Mouse (Mus musculus) megakaryocyte-erythroid progenitor cell, adult 5-6 weeks (primary cell): Measurements from ENCODE around the gene Abca15. TPM values are rescaled to one million over a fixed set of nuclear protein-coding genes. Genes with fewer than 3 reads are reported as not detected.
"Not testable (repeated sequence)": the region's sequence is repeated elsewhere in the genome, so short reads cannot be mapped to it uniquely, and the experiment has no call there.

Source experiments
- ATAC-seq: replicated peaks from 2 replicates; pipeline ENCODE4 v1.8.0; 2016; ENCODE audit warnings: mild to moderate bottlenecking, inconsistent platforms; ENCODE audit not compliant: severe bottlenecking, poor library complexity, low FRiP score, low TSS enrichment
- total RNA-seq, 2 experiments: library from RNA; stranded (forward) in 1 of 2; stranded (reverse) in 1 of 2; fragments of 200-1000, 215-1000 nt in 1 of 2; fragments of >200 nt in 1 of 2; fragmentation: Nextera tagmentation in 1 of 2; gene quantifications; 2 replicates each; pipeline ENCODE4 v1.2.3; 2014 to 2017

Gene Abca15
- total RNA-seq (2014; fragmentation: Nextera tagmentation) (not detected in 2 replicates), total RNA-seq (2017) (not detected in 2 replicates)

DNA sequence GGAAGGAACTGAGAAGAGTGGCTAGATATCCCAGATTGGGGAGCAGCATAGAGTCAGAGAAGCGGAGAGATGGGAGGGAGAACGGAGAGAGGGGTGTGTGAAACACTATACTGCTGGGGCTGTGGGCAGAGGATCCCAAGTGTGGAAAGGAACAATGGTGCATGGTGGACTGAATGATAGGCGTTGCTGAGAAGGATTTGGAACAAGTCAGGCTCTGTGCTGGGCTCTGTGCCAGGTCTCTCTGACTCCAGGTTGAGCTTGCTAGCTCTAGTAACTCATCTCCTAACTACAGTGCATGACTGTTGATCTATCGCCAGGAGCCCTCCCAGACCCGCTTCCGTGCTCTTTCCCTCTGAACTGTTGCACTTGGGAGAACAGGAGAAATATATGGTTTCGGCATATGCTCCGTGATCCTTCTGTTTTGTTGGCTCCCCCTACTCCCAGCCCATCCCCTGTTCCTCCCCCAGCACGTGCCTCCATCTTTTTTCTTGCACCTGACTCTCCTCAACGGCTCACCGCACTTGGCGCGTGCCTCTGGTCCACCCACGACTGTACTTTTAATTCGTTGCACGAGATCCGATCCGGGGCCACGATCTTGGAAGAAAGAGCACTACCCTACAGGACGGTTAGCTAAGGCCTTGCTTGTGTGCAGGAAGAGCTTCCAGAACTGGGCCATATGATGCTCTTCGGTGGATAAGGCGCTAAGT lies at the start of gene Abca15:
Abca15 (plus strand) TSS at position 584 of the 707 bp plus-strand sequence.
- no peak for ATAC-seq

DNA sequence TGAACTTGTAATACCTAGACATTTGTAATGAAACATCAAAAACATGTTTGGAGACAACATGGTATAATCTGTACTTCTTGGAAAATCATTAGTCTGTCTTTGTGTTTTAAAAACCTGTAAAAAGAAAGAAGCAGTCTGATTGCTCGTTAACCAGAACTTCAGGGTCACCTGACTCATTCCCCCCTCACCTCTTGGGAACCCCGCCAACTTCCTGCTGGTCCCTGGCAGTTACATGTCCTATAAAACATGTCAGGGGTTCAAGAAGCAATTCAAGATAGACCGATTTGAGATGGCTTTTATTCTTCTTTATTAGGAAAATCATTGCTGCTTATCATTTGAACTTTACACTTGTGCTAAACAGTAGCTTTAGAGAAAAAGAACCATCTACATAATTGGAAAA lies 43.2 kb upstream of the Abca15 start:
- ATAC-seq, result no peak

DNA sequence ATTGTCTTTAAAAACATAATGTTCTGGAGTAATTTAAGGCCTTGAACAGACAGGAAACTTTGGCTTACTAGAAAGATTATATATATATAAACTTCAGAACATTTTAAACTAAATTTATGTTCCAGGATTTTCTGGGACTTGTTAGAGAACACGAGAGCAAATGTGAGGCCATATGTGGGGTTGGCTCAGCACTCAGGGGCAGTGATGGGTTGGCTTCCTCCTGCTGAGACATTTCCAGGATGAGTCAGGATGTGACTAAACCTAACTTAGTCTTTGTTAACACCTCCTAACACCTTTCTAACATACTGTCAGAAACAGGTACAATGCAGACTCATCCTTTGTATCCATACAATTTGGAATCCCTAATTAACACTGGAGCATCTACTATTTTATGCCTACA lies 12.4 kb upstream of the Abca15 start:
- no peak for ATAC-seq

DNA sequence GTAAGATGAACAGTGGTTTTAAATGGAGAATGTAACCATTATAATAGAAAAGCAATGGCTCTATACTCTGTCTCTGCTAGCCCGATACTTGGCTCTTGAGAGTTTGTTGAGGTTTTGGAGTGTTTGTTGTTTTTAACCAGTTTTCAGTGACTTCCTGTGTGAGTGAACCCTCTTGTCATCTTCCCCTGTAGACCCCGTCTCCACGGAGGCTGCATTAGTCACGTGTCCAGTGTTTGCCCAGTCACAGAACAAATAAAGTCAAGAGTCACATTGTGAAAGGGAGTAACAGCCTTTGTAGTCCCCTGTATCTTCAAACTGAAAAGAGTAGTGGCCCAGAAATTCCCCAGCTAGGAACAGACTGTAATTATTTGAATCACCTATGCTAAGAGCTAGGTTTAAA lies 5.5 kb upstream of the Abca15 start:
- ATAC-seq, result no peak

DNA sequence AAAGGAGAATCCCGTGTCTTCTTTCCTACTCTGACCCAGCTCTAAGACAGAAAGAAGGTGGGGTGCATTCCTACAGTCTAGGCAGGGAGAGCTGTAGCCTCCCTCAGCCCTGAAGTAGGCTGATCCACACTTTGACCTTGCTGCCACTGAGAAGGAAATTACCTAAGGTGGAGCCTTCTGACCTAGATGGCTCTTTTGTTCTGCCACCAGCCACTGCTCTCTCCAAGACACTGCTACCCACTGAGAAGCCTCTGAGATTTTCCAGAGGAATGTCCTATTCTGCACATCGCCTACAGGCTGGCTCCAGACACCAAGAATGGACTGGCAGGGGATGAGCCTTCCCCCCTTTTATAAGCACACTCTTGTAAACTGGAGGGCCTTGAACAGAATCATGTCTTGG lies 2.6 kb upstream of the Abca15 start:
- not testable (repeated sequence) for ATAC-seq

DNA sequence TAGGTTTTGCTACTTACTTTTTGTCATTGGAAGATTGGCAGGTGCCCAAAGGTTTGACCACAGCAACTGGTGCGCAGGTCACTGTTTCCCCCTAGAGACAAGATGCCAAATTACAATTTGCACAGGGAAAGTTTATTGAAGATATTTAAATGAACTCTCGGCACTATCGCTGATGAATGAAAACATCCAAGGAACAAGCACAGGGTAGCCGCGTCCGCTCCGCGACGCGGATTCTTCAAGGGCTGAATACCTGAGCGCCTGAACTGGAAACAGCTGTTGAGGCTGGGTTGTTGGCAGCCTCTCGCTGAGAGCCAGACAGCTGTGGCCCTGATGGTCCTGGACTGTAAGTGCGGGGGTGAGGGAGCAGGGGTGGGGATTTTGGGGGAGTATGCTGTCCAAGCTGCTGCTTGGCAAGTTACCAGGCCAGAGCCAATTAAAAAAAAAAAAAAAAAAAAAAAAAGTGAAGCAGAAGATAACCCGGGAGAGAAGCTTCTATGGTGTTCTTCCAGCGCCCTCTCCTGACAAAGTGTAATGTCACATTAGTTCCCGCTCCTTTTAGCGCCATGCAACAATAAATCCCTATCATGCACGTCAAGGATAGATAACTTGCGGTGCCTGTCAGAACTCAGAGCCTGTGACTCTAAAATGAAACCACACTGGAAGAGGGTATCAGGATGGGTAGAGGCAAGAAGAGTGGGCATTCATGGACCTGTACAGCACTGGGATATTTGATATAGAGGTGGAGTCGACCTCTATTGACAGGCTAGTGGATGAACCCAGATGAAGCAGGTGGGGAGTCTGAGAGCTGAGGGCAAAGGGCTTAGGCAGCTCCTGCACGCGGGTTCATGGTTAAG lies 1.0 kb upstream of the Abca15 start:
- ATAC-seq, result no peak

DNA sequence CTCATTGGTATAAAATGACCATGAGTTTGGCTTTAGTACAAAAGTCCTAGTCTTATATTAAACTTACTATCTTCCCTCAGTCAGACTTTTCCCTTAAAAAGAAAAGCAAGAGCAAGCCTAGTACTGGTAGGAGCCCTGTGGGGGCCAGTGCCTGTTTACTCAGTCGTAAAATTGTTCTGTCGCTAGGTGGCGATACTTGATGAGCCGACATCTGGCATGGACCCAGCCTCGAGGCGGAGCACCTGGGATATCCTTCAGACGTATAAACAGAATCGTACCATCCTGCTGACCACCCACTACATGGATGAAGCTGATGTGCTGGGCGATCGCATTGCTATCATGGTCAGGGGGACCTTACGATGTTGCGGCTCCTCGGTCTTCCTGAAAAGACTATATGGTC lies 32.7 kb downstream of the Abca15 start:
- no peak for ATAC-seq

DNA sequence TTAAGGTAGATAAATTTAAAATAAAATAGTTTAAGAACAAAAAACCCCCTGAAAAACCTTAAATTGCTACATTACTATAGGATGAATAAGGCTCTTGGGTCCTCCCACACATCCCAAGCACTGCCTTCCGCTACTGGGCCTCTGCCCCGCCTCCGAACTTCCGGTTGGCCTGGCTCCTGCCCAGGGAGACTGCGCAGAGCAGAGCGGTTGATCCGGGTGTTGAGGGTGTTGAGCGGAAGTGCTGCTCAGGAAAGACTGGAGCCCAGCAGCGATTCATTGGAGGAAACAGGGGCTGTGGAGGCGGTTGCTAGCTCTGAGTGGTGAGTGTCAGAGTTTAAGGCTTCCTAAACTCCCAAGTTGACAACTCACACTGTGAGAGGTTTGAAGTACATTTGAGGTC lies 81.0 kb downstream of the Abca15 start, which contains the start of gene Abca16:
Abca16 (plus strand) TSS at position 201 of the 400 bp plus-strand sequence.
- ATAC-seq, result no peak

DNA sequence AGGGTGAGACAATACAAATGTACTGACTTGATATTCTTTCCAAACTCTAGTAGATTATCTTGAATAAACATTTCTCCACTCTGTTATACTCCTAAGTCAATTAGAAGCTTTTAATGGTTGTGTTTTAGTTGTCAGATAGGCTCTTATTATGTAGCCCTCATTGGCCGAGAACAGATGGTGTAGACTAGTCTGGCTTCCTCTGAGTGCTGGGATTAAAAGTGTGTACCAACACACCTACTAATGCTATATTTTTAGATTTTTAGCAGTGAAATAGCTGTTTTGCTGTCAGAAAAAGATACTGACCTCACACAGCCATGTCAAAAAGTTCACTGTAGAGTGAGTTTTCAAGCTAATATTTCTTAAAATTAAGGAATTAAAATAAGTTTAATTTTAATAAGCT lies 83.9 kb downstream of the Abca15 start:
- no peak for ATAC-seq

DNA sequence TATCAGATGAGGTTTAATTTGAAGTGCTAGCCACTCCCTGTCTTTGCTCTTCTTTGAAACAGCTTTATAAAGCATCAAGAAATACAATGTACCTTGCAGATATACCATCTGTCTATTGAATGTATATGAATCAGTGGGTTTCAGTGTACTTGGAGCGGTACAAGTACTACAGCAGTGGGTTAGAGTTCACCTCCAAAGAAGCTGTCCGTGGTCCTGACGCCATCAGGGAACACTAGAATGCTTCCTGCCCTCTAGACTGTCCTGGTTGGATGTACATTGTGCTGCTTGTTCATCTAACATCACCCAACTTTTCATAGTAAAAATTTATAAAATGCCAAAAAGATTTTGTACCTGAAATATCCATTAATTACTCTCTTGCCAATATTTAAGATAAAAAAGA lies 98.2 kb downstream of the Abca15 start:
- ATAC-seq, result no peak

DNA sequence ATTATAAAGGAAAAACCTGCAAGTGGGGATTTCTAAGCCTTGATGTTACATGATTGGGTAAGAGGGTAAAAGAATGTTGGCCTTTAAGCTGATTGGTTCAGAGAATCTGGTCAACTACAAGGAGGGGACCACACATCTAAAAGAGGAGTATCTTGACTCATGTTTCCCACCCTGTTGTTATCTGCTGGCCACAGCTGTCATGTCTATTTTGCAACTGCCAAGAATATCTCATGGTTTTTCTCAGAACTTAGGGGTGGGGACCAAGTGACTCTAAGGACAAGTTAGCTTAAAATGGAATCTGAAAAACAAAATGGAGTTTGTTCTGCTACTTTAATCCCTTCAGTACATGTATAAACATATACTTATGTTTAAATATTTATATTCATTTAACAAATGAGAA lies 103.0 kb downstream of the Abca15 start:
- ATAC-seq, result peak; percentile 37; the same call in 1 of the 2 replicates

Other genes with a start within 250 kb of the Abca15 start
- not detected in 2 replicates for gene Dnah3, start 233.4 kb upstream of the Abca15 start, total RNA-seq (2014; fragmentation: Nextera tagmentation)
- gene Dnah3, start 233.4 kb upstream of the Abca15 start, total RNA-seq (2017), result not detected in 2 replicates
- gene Tmem159, start 226.3 kb upstream of the Abca15 start, total RNA-seq (2014; fragmentation: Nextera tagmentation), result 2.2 and 4.5 TPM in 2 replicates
- 0.88 and 2.6 TPM in 2 replicates for gene Tmem159, start 226.3 kb upstream of the Abca15 start, total RNA-seq (2017)
- gene Zp2, start 183.4 kb upstream of the Abca15 start, total RNA-seq (2014; fragmentation: Nextera tagmentation), result not detected in 2 replicates
- gene Zp2, start 183.4 kb upstream of the Abca15 start, total RNA-seq (2017), result not detected in 2 replicates
- not detected in 2 replicates for gene Anks4b, start 154.8 kb upstream of the Abca15 start, total RNA-seq (2014; fragmentation: Nextera tagmentation)
- not detected in 2 replicates for gene Anks4b, start 154.8 kb upstream of the Abca15 start, total RNA-seq (2017)
- gene Crym, start 126.6 kb upstream of the Abca15 start, total RNA-seq (2014; fragmentation: Nextera tagmentation), result not detected in 2 replicates
- not detected in 2 replicates for gene Crym, start 126.6 kb upstream of the Abca15 start, total RNA-seq (2017)
- gene Abca14, start 124.7 kb upstream of the Abca15 start, total RNA-seq (2014; fragmentation: Nextera tagmentation), result not detected in 2 replicates
- gene Abca14, start 124.7 kb upstream of the Abca15 start, total RNA-seq (2017), result not detected in 2 replicates
- not detected in 2 replicates for gene Abca16, start 81.0 kb downstream of the Abca15 start, total RNA-seq (2014; fragmentation: Nextera tagmentation)
- not detected in 2 replicates for gene Abca16, start 81.0 kb downstream of the Abca15 start, total RNA-seq (2017)